Mouse (Mus musculus) brain, embryonic 14.5 days (tissue): ENCODE results near the gene Gm20695. TPM values are rescaled to one million over a fixed set of nuclear protein-coding genes. Genes with fewer than 3 reads are reported as not detected.

Source experiments
- DNase-seq: peaks from one replicate; pipeline ENCODE4 v3.0.0-alpha.2; 2011; ENCODE audit warnings: low read depth
- CTCF ChIP-seq: fragments of 200-500 bp; IDR thresholded peaks from 2 replicates; pipeline ENCODE4 v1.5.1; 2012; ENCODE audit warnings: inconsistent platforms, mild to moderate bottlenecking, moderate library complexity, borderline replicate concordance; ENCODE audit not compliant: insufficient read depth, insufficient read length; ENCODE audit errors: extremely low read depth
- POLR2A ChIP-seq: fragments of 200-500 bp; IDR thresholded peaks from 2 replicates; pipeline ENCODE4 v1.6.1; 2012; ENCODE audit warnings: mild to moderate bottlenecking, inconsistent platforms, borderline replicate concordance; ENCODE audit not compliant: poor library complexity, insufficient read depth, insufficient read length, severe bottlenecking; ENCODE audit errors: extremely low read depth
- polyA plus RNA-seq: library from polyadenylated mRNA; depleted of rRNA; stranded (reverse); fragments of >200 nt; gene quantifications from 2 replicates; pipeline ENCODE4 v1.2.3, GENCODE M21; 2012

Gm20695 gene
- polyA plus RNA-seq, 1 experiment: 0.27 TPM

GRCm38 (mm10) chr16:3896046-3896445, 11.6 kb downstream of the Gm20695 start:
- TF ChIP-seq CTCF: no peak

GRCm38 (mm10) chr16:3896553-3896952, 12.1 kb downstream of the Gm20695 start:
- TF ChIP-seq POLR2A (no peak), CTCF (no peak)
- DNase-seq: no peak

More at GRCm38 (mm10) chr16:3896046-3896445, 11.6 kb downstream of the Gm20695 start:
- DNase-seq: no peak

- TF ChIP-seq POLR2A: no peak
- no peak for TF ChIP-seq CTCF
Measured at GRCm38 (mm10) chr16:3907471-3907870, 23.0 kb downstream of the Gm20695 start.

GRCm38 (mm10) chr16:3908537-3909111, 24.2 kb downstream of the Gm20695 start, which contains the start of the genes 1700037C18Rik and Cluap1:
Gene 1700037C18Rik, minus strand, starts transcription at chr16:3908689.
Gene Cluap1, plus strand, starts transcription at chr16:3908801.
- peak; percentile 97 for DNase-seq
- TF ChIP-seq POLR2A (peak; percentile 43; the same call in 1 of the 2 replicates), CTCF (peak; percentile 58)

More at GRCm38 (mm10) chr16:3907471-3907870, 23.0 kb downstream of the Gm20695 start:
- DNase-seq: no peak

- DNase-seq: no peak
Measured at GRCm38 (mm10) chr16:3909118-3909517, 24.7 kb downstream of the Gm20695 start.

GRCm38 (mm10) chr16:3920756-3921155, 36.3 kb downstream of the Gm20695 start:
- DNase-seq: no peak
- TF ChIP-seq POLR2A (no peak), CTCF (no peak)

More at GRCm38 (mm10) chr16:3909118-3909517, 24.7 kb downstream of the Gm20695 start:
- TF ChIP-seq CTCF (no peak), POLR2A (0 out of 2 replicates have a peak, but pooled peaks have one; percentile 5)

GRCm38 (mm10) chr16:3923515-3923914, 39.1 kb downstream of the Gm20695 start:
- no peak for DNase-seq

GRCm38 (mm10) chr16:3923966-3924365, 39.5 kb downstream of the Gm20695 start:
- DNase-seq: no peak
- TF ChIP-seq POLR2A (no peak), CTCF (no peak)

More at GRCm38 (mm10) chr16:3923515-3923914, 39.1 kb downstream of the Gm20695 start:
- TF ChIP-seq CTCF: no peak
- TF ChIP-seq POLR2A: no peak

- no peak for DNase-seq
- TF ChIP-seq CTCF (no peak), POLR2A (no peak)
Measured at GRCm38 (mm10) chr16:3928582-3928981, 44.1 kb downstream of the Gm20695 start.

- peak; percentile 1 for DNase-seq
Measured at GRCm38 (mm10) chr16:3929151-3929550, 44.7 kb downstream of the Gm20695 start.

GRCm38 (mm10) chr16:3933536-3933935, 49.1 kb downstream of the Gm20695 start:
- DNase-seq: no peak
- no peak for TF ChIP-seq CTCF
- no peak for TF ChIP-seq POLR2A

More at GRCm38 (mm10) chr16:3929151-3929550, 44.7 kb downstream of the Gm20695 start:
- no peak for TF ChIP-seq CTCF

GRCm38 (mm10) chr16:3934091-3934490, 49.6 kb downstream of the Gm20695 start:
- no peak for DNase-seq
- no peak for TF ChIP-seq POLR2A

GRCm38 (mm10) chr16:3934701-3935100, 50.3 kb downstream of the Gm20695 start:
- no peak for DNase-seq
- TF ChIP-seq CTCF (no peak), POLR2A (no peak)

GRCm38 (mm10) chr16:3951141-3951540, 66.7 kb downstream of the Gm20695 start:
- no peak for DNase-seq
- TF ChIP-seq CTCF: no peak
- TF ChIP-seq POLR2A: no peak
